Mouse (Mus musculus) left cerebral cortex, adult 8-10 months (tissue): ENCODE data around the gene Gatd1. TPM values are rescaled to one million over a fixed set of nuclear protein-coding genes. Genes with fewer than 3 reads are reported as not detected.
"Not testable (repeated sequence)": the region's sequence is repeated elsewhere in the genome, so short reads cannot be mapped to it uniquely, and the experiment has no call there.

ENCODE experiments used
- DNase-seq, 2 experiments: peaks; one replicate each; pipeline ENCODE4 v3.0.0; 2022; ENCODE audit warnings: low spot score in 2 of 2
- total RNA-seq, 4 experiments: library from RNA; stranded (reverse); gene quantifications; 2 replicates each; pipeline ENCODE4 v1.2.4; 2022

Gatd1 gene
- total RNA-seq = 10 to 100 TPM; 40.6 to 48.1 (median 44.6) TPM

DNA sequence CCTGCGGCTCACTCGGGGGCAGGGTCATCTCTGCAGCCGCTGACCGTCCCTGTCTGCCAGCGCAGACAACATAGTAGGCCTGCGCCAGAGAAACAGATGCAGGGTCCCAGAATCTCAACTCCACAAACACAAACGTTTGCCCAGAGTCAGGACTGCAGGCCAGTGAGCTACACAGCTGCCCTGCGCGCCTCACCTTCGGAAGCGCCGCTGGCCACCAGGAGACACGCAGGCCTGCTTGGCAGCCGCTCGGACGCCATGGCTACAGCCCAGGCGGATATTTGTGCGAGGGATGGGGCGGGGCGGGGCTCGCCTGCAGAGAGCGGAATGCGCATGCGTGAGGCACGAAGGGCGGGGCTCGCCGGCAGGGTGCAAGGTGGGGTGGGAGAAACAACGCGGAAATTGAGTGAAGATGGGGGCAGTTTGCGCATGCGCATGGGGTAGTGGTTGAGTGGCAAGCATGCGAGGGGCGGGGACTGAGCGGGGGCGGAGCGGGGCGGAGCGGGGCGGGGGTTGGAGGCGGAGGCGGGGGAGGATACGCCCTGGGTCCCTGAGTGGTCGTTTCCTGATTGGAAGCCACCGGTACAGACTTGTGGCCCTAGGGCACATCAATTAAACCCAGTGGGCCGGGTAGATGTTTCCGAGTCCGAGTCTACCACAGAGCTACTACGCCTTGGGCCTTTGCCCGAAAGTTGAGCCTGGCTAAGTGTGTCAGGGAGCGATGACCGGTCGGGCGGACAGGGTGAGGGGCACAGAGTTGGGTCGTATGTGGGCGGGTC is at the start of gene Gatd1:
TSS of gene Gatd1 (minus strand) at position 328 of the 776 bp plus-strand sequence.
- peak; percentile 92 to 97 for DNase-seq

DNA sequence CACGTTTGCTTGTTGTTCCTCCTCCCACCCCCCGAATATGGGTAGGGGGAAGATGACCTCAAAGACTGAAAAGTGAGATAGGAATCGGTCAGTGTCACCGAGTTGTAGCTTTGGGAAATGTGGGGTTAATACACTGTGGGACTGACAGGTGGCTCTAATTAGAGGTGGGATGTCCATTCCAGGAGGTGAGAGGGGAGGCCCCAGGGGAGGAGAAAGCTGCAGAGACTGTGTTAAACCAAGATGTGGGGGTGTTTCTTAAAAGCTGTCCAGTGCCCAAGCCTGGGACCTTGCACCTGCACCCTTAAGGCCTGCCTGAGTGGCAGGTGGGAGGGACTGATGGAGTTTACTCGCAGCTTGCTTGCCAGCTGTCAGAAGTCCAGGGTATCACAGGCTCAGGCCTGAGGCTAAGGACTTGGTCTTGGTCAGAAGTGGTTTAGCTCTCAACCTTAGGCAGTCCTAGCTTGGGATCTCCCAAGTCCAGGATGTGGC is 48.4 kb upstream of the Gatd1 start:
- DNase-seq = no peak

DNA sequence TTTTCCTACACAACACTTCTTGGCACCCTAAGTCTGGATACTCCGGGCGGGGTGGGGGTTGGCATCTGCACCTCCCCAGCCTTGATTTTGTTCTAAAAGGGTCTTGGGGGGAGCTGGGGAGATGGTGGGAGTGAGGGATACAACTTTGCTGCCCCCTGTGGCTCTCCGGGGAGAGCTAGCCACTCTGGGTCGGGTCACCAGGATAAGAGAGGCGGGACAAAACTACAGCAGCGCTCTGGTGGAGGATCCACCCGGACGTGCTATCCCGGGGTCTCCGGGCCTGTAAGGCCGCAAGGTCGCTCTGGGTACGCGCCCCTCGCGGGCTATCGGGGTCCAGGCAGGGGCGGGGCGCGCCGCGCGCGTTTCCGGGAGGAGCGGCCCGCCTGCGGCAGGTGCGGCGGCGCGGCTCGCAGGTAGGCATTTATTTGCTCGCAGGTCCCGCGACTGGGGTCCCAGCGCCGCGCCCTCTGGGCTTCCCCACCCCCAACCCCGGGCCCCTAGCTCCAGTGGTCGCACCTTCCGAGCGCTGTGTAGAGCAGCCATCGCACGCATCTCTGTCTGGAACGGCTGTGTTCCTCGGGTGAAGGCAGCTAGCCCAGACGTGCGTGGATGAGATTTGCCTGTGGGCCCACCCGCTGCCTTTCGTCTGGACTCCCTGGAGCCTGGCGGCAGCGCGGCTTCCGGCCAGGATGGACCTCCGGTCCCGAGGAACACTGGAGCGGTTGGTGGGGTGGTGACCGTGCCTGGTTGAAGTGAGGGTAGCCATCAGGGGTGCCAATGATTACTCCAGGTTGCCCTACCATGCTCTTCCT is 47.8 kb upstream of the Gatd1 start:
- no peak for DNase-seq

DNA sequence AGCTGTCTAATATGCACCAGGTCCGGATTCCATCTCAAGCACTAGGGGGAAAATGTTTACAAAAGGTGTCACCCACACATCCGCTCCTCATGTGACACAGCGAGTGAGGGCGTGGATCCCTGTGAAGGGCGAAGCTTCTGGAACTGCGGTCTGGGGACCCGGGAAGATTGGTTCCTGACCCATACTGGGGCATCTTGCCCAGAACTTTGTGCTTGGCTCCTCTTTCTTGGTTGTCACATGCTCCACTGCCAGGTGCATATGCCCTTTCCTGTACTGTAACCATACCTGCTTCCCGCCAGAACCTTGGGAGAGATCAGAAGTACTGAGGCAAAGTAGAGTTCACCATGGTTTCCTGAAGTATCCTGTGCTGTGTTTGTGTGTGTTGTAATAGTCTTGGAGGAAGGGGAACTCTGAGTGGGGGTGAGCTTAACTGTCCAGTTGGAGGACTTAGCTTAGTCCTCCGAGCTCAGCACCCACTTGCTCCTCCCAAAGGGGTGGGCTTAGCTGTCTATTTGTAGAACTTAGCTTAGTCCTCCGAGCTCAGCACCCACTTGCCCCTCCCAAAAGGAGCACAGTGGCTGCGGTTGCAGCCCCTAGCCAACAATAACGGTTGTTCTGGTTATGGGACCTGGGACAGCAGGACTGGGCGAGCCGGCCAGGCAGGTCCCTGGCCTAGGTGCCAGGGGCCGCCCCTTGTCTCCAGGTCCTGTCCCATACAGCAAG is 46.6 kb upstream of the Gatd1 start, which contains the start of gene Cracr2b:
TSS of gene Cracr2b (plus strand) at position 704 of the 723 bp plus-strand sequence.
- no peak for DNase-seq

DNA sequence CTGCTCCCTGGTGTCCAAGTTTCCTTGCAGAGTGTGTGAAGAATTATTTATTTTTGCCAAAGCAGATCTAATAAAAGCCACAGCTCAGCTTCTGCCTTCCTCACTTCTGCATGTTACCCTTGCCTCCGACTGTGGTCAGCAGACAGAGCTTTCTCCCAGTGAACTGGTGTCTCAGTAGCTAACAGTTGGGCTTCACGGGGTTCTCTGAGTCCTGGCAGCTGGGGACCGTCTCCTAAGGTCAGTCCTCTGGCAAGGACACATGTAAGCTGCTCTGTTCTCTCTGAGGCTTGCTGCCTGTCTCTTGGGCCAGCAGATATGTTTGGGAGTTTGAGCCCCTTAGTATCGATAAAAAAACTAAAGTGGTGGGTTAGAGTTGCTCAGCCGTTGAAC is 46.1 kb upstream of the Gatd1 start:
- DNase-seq = no peak

DNA sequence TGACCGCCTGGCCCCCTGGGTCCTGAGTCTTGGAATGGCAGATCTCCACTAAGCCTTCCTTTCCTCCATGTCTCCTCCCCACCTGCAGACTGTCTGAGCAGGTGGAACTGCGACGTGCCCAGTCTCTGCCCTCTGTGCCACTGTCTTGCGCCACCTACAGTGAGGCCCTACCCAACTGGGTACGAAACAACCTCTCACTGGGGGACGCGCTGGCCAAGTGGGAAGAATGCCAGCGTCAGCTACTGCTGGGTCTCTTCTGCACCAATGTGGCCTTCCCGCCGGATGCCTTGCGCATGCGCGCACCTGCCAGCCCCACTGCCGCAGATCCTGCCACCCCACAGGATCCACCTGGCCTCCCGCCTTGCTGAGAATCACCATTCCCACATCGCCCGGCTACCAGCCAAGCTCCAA is 45.4 kb upstream of the Gatd1 start:
- no peak for DNase-seq

DNA sequence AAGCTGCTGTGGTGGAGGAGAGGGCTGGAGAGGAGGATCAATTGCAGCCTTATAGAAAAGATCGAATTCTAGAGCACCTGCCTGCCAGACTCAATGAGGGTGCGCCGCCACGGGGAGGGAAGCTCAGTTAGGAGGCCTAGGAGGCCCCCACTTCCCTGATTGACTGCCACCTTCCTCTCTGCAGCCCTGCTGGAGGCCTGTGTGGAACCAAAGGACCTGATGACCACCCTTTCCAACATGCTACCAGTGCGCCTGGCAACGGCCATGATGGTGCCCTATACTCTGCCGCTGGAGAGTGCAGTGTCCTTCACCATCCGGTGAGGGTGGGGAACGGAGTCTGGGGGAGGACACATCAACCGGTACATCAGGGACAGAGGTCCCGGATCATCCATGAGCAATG is 44.7 kb upstream of the Gatd1 start:
- DNase-seq = no peak

DNA sequence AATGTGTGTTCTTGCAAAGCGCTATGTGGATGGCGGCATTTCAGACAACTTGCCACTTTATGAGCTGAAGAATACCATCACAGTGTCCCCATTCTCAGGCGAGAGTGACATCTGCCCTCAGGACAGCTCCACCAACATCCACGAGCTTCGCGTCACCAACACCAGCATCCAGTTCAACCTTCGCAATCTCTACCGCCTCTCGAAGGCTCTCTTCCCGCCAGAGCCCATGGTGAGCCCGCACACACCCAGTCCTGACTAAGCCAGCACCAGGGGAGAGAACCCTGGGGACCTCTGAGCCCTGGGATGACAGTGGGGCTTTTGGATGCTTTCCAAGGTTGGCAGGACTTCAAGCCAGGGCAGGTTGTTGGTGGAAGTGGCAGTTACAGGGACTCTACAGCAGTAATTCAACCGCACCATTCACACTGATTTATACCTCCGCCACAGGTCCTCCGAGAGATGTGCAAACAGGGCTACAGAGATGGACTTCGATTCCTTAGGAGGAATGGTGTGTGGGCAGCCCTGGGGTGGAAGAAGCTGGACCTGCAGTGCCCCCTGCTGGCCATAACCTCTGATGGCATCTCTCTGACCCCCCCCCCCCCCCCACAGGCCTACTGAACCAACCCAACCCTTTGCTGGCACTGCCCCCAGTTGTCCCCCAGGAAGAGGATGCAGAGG is 44.2 kb upstream of the Gatd1 start:
- DNase-seq = no peak

DNA sequence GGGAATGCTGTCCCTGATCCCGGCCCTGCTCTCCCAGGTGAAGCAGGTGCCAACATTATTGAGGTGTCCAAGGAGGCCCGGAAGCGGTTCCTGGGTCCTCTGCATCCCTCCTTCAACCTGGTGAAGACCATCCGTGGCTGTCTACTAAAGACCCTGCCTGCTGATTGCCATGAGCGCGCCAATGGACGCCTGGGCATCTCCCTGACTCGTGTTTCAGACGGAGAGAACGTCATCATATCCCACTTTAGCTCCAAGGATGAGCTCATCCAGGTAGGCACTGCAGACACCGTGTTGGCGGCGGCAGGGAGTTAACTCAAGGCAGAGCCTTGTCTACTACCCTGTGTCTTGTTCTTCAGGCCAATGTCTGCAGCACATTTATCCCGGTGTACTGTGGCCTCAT is 43.3 kb upstream of the Gatd1 start:
- no peak for DNase-seq

DNA sequence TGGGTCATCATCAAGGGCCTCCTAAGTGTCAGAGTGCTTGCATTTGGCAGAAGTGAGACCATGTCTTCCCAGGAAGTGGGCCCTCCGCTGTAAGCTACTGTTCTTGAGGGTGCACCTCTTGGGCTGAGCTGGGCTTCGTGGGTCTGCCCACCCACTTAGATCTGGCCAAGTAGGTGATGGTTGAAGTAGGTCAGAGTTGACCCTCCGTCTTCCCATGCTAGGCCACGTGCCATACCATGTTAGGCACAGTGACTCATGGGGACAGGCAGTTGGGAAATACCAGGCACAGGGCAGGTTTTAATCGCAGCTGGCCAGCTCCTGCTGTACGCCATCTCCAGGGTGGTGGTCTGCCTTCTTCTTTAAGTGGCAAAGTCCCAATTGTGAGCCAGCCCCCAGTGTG is 42.8 kb upstream of the Gatd1 start:
- no peak for DNase-seq

DNA sequence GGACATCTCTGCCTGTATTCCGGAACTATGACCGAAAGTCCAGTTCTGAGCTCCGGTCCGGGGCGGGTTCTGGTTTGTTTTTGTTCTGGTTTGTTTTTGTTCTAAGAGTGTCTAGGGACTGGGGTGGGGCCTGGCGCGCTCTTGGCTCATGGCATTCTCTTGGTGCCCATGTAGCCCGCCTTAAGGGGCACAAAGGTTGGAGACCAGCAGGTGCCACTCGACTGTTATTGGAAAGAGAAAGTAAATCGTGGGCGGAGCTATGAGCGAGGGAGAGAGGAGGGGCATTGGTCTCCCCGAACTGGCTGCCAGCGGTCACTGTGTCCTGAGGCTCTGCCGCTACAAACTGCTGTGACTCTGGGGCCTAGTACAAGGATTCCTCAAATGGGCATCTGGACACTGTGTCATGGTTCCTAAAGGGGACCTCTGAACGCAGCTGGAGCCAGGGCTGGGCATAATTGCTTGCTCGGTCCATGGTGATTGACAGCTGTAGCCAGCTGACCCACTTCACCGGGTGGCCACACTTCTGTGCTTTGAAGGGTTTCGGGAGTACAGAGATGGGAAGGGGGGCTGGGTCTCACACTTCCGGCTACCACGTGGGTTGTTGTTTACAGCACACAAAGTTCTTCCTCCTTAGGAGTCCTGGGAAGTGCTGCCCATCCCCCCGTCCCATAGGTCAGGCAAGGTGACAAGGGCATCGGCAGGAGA is 41.8 kb upstream of the Gatd1 start:
- no peak for DNase-seq

DNA sequence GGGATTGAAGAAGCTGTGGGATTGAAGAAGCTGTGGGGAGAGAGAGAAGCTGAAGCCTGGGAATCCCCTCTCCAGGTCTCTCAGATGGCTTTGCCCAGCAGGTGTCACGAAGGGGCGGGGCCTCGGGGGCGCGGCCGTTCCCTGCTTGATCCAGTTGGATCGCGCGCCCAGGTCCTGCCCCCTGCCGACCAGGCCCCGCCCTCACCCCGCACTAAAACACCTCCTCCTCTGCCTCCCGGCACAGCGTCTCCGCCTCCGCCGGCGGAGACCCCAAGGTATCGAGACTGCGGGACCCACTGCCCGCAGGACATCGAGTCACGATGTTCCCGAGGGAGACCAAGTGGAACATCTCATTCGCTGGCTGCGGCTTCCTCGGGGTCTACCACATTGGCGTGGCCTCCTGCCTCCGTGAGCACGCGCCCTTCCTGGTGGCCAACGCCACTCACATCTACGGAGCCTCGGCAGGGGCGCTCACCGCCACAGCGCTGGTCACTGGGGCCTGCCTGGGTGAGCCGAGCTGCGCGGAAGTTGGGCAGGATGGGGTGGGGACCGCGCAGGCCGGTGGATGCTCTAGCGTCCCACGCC is 41.1 kb upstream of the Gatd1 start, which contains the start of gene Pnpla2:
TSS of gene Pnpla2 (plus strand) at position 232 of the 585 bp plus-strand sequence.
- DNase-seq = peak; percentile 82 to 87

DNA sequence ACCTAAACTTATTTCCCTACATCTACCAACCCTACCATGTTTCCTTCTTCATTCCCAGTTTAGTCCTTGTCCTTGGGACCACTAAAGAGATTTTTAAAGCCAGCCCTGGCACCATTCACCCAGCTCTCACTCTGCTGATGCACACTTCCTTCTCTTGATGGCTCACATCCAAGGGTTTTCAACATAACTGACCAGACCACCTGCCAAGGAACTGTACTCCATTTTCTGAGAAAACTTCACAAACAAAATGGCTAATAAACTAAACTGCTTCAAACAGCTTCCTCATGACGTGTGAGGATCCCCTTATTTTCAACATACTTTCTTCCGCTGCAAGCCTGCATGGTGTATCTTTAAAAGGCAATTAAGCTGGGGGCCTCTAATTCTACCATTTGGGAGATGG is 39.7 kb upstream of the Gatd1 start:
- DNase-seq = no peak

DNA sequence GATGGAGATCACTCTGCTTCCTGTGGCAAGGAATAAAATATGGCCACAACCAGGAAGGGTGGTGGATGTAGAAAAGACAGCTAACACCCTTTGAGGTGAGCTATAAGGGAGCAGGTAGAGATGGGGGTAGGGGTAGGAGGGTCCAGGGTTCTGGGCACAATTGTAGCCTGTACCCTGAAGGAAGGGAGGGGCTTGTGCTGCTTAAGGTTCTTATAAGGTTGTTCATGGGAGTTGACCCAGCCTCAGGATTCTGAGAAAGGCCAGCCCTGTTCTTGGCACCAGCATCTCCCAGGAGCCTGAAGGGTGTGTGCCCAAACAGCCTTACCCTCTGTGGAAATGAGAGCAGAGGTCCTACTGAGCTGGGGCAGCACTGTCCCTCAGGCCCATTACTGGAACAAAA is 38.0 kb upstream of the Gatd1 start:
- DNase-seq = no peak

DNA sequence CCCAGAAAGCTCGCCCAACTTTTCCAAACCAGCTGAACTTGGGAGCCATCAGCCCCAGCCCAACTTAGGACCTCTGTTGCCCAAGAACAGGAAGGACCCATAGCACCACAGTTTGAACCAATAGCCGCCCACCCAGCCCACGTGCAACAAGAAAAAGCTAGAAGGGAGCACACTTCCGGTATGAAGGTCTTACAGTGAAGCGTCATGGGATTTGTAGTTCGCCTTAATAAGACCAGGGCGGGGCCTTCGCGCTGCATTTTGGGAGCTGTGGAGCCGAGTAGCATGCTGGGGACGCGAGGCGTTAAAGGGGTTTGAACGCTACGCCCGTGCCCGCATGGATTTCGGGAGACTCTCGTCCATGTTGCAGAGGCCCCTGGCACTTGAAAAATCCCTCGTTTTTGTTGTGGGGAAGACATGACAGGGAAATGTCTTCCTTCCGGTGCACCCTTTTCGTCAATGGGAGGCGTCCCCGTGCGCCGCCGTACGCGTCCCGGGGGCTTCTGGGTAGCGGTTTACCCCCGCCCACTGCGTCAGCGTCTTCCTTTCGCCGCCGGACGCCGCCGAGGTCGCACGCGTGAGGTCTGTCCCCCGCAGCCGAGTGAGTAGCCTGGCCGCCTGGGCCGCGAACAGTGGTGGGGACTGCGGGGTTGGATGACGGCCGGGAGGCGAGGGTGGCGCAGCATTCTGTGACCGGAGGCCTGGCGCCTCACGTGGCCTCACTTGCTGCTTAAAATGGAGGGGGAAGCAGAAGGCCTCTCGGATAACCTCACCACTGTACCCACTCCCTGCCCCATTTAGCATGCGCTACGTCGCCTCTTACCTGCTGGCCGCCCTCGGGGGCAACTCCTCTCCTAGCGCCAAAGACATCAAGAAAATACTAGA is 33.4 kb upstream of the Gatd1 start, which contains the start of gene Rplp2:
TSS of gene Rplp2 (plus strand) at position 261 of the 882 bp plus-strand sequence.
- DNase-seq = peak; percentile 93 to 94

DNA sequence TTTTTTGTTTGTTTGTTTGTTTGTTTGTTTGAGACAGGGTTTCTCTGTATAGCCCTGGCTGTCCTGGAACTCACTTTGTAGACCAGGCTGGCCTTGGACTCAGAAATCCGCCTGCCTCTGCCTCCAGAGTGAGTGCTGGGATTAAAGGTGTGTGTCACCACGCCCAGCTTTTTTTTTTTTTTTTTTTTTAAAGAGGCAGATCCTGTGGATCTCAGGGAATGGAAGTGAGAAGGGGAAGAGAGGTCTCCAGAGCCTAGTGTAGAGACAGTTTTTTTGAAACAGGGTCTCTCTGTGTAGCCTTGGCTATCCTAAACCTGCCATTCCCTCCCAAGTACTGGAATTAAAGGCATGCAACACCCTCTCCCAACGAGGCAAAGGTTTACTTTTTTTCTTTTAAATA is 32.4 kb upstream of the Gatd1 start:
- not testable (repeated sequence) for DNase-seq

DNA sequence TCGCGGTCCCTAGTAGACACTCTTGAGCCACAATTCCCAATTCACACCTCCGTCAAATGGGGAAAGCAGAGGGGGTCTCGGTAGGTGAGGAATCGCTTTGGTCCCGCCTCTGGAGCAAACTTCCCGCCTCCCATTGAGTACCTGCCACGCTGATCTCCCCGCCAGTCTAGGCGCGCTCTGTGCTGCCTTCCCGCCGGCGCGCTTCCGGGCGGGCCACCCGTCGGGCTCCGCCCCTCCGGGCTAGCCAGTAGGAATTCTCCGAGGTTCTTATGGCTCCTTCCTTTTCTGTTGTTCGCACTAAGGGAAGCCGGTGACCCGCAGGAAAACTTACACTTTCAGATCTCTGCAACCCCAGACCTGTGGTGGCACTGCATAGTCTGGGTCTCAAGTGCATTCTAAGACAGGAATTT is 29.9 kb upstream of the Gatd1 start, which contains the start of gene Pidd1:
TSS of gene Pidd1 (minus strand) at position 198 of the 410 bp plus-strand sequence.
- no peak for DNase-seq

DNA sequence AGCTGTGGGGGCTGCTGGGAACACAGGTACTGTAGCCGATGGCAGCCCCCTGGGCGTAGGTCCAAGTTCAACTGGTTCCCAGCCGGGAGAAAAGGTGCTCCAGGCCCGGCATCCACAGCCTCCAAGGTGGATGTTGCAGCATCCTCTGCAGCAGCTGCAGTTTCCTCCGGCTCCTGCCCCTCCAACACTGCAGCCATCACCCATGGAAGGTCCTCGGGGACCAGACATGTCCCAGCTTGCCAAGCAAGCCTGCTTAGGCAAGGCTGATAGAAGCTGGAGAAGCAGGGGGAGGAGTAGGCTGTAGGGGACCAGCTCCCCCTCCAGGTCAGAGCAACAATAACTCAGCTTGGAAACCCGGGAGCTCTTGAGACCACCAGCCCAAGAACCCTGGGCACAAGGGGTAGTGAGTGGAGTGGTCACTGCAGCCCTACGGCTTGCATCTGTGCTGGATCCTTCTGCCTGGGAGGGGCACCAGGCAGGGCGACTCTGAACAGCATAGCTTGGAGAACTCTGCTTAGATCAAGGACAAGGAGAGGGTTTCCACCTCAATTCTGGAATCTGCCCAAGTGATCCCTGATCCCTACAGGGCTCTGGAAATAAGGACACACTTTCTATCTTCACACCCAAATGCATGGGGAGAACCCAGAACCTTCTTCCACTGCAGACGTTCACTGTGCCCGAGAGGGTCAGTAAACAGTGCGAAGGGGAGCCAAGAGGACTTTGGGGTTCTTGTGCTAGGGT is 29.3 kb upstream of the Gatd1 start:
- DNase-seq = no peak
